ENCODE assay signal across 11 mouse cellular contexts in genomic region chr9:113813086-113813485, GRCm38 (mm10).
DNase-seq lines count a peak whose midpoint lies in the region; ATAC-seq and TF ChIP-seq lines count a peak whose summit lies in the region.
"Had no signal": no experiment of that assay in that cellular context is flagged by ENCODE, and none has a peak within 500 bp of the region (broad histone marks: within the 10 kb centered on the region; RNA-seq: fewer than 3 reads in every experiment).

No protein-coding gene starts in this region.

- TF ChIP-seq POLR2A in olfactory bulb, adult 2 months (IDR thresholded peaks at IDR 0.05; ENCODE audit: insufficient read depth, low read depth, low read length), result no peak

- peaks cover 23% of the 10 kb centered on the region for H3K4me1 ChIP-seq in midbrain, embryonic 13.5 days (replicated peaks)
- no peaks in the 10 kb centered on the region for H3K4me1 ChIP-seq in midbrain, embryonic 10.5 days
- H3K4me1 ChIP-seq in hindbrain, embryonic 15.5 days (replicated peaks), result peaks cover 37% of the 10 kb centered on the region
- 0 out of 2 replicates have a peak, but pooled peaks cover 2% of the 10 kb centered on the region for H3K4me1 ChIP-seq in olfactory bulb, adult 2 months (ENCODE audit: control insufficient read depth, insufficient read depth, low read length)

- peak; percentile 40 to 54 for DNase-seq in cerebellum, postnatal 25 days
- no peak for DNase-seq in midbrain, embryonic 10.5 days (ENCODE audit: low spot score)
- DNase-seq: B cell, adult 2 months; heart, adult 2 months; lung, embryonic 14.5 days had no signal

- TF ChIP-seq CTCF in olfactory bulb, adult 2 months (IDR thresholded peaks at IDR 0.05; ENCODE audit: insufficient read depth, low read depth, low read length), result no peak

- H3K27ac ChIP-seq in midbrain, embryonic 13.5 days, result peak overlapping the region; percentile 66
- H3K27ac ChIP-seq in midbrain, embryonic 10.5 days (replicated peaks), result no peak overlapping the region
- peak overlapping the region; percentile 75 for H3K27ac ChIP-seq in hindbrain, embryonic 15.5 days (replicated peaks)
- 0 out of 2 replicates have a peak overlapping the region, but pooled peaks have one; percentile 45 for H3K27ac ChIP-seq in olfactory bulb, adult 2 months (ENCODE audit: insufficient read depth, low read depth, low read length)
- H3K27ac ChIP-seq: embryonic facial prominence, embryonic 10.5 days; heart, adult 2 months had no signal

- peak overlapping the region; percentile 67 for H3K9ac ChIP-seq in midbrain, embryonic 13.5 days (replicated peaks)
- peak overlapping the region; percentile 63 for H3K9ac ChIP-seq in hindbrain, embryonic 15.5 days
- H3K9ac ChIP-seq: lung, embryonic 14.5 days had no signal

- no peak for ATAC-seq in cerebellum, adult (ENCODE audit: insufficient number of reproducible peaks, low FRiP score, low TSS enrichment)
- ATAC-seq in midbrain, embryonic 13.5 days, result no peak
- ATAC-seq in hindbrain, embryonic 15.5 days (ENCODE audit: low FRiP score, low read depth), result no peak
- no peak for ATAC-seq in megakaryocyte progenitor cell, adult 5-6 weeks (replicated peaks; ENCODE audit: poor library complexity)

- H3K9me3 ChIP-seq in midbrain, embryonic 13.5 days, result no peaks in the 10 kb centered on the region
- H3K9me3 ChIP-seq in midbrain, embryonic 10.5 days (replicated peaks), result no peaks in the 10 kb centered on the region
- no peaks in the 10 kb centered on the region for H3K9me3 ChIP-seq in hindbrain, embryonic 15.5 days
- H3K9me3 ChIP-seq: embryonic facial prominence, embryonic 10.5 days had no signal

- H3K4me3 ChIP-seq in midbrain, embryonic 13.5 days (replicated peaks), result peak overlapping the region; percentile 44
- no peak overlapping the region for H3K4me3 ChIP-seq in midbrain, embryonic 10.5 days
- peak overlapping the region; percentile 47 for H3K4me3 ChIP-seq in hindbrain, embryonic 15.5 days
- peak overlapping the region; percentile 54 for H3K4me3 ChIP-seq in olfactory bulb, adult 2 months (ENCODE audit: insufficient read depth, low read depth, low read length)
- H3K4me3 ChIP-seq: heart, adult 2 months had no signal

- H3K36me3 ChIP-seq in midbrain, embryonic 13.5 days, result no peaks in the 10 kb centered on the region
- H3K36me3 ChIP-seq in midbrain, embryonic 10.5 days, result no peaks in the 10 kb centered on the region
- no peaks in the 10 kb centered on the region for H3K36me3 ChIP-seq in hindbrain, embryonic 15.5 days
- H3K36me3 ChIP-seq: embryonic facial prominence, embryonic 10.5 days had no signal

- H3K4me2 ChIP-seq in midbrain, embryonic 13.5 days (replicated peaks), result peak overlapping the region; percentile 58
- H3K4me2 ChIP-seq in hindbrain, embryonic 15.5 days, result peak overlapping the region; percentile 65

- H3K27me3 ChIP-seq in midbrain, embryonic 13.5 days, result no peaks in the 10 kb centered on the region
- no peaks in the 10 kb centered on the region for H3K27me3 ChIP-seq in midbrain, embryonic 10.5 days (ENCODE audit: low read depth, poor library complexity, severe bottlenecking)
- H3K27me3 ChIP-seq in hindbrain, embryonic 15.5 days, result no peaks in the 10 kb centered on the region

- WGBS in midbrain, embryonic 13.5 days, result 77% methylated on average over 5 of the region's 5 CpGs
- 82% methylated on average over 5 of the region's 5 CpGs for WGBS in midbrain, embryonic 10.5 days
- WGBS in hindbrain, embryonic 15.5 days, result 51% methylated on average over 5 of the region's 5 CpGs
- WGBS in olfactory bulb, adult 2 months, result 30% methylated on average over 5 of the region's 5 CpGs
